Mouse (Mus musculus) neural tube, embryonic 14.5 days (tissue): ENCODE data around the gene Fgf13. TPM values are rescaled to one million over a fixed set of nuclear protein-coding genes. Genes with fewer than 3 reads are reported as not detected.

Source experiments
- ATAC-seq: fragments of 200-750 bp; cut with Nextera tagmentation; 2 replicates; pipeline ENCODE4 v1.8.0; 2017; ENCODE audit warnings: low read depth, mild to moderate bottlenecking, moderate TSS enrichment, moderate library complexity
- H3K27ac ChIP-seq: fragments of 300-500 bp; sonication (generic); 2 replicates; pipeline ENCODE4 v1.5.1; 2014; ENCODE audit warnings: low read depth, mild to moderate bottlenecking, control low read depth, low read length, moderate library complexity, mixed read lengths
- H3K27me3 ChIP-seq: fragments of 300-500 bp; sonication (generic); 2 replicates; pipeline ENCODE4 v1.6.1; 2014; ENCODE audit warnings: low read length; ENCODE audit not compliant: control insufficient read depth, insufficient read depth
- H3K36me3 ChIP-seq: fragments of 300-500 bp; sonication (generic); 2 replicates; pipeline ENCODE4 v1.6.1; 2014; ENCODE audit warnings: low read length, mixed read lengths; ENCODE audit not compliant: control insufficient read depth, insufficient read depth
- H3K4me1 ChIP-seq: fragments of 300-500 bp; sonication (generic); 2 replicates; pipeline ENCODE4 v1.6.1; 2014; ENCODE audit warnings: low read length; ENCODE audit not compliant: control insufficient read depth, insufficient read depth
- H3K4me2 ChIP-seq: fragments of 300-500 bp; sonication (generic); 2 replicates; pipeline ENCODE4 v1.6.1; 2014; ENCODE audit warnings: mild to moderate bottlenecking, low read depth, low read length, control low read depth
- H3K4me3 ChIP-seq: fragments of 300-500 bp; sonication (generic); 2 replicates; pipeline ENCODE4 v1.5.1; 2014; ENCODE audit warnings: low read depth, low read length, control low read depth, mixed read lengths
- H3K9ac ChIP-seq: fragments of 300-500 bp; sonication (generic); replicated peaks from 2 replicates; pipeline ENCODE4 v1.6.1; 2014; ENCODE audit warnings: low read depth, mild to moderate bottlenecking, control low read depth, low read length, mixed read lengths
- H3K9me3 ChIP-seq: fragments of 300-500 bp; sonication (generic); 2 replicates; pipeline ENCODE4 v1.6.1; 2016; ENCODE audit warnings: low read length; ENCODE audit not compliant: control insufficient read depth
- WGBS: fragments of 180-500 bp; shearing (Covaris S2); extraction: QIAGEN DNeasy Blood & Tissue Kit; methylation state at CpG from one replicate; pipeline ENCODE4 v1.1.7; 2014; 5-methylcytosine and 5-hydroxymethylcytosine counted together
- polyA plus RNA-seq: library from polyadenylated mRNA; unstranded; fragments of >200 nt; fragmentation: Nextera tagmentation; extraction: Ambion mirVana; gene quantifications from 2 replicates; pipeline ENCODE4 v1.2.1, GENCODE M21; 2014

The Fgf13 gene
- polyA plus RNA-seq: 121 and 162 TPM in 2 replicates

GRCm38 (mm10) chrX:59567695-59568431 is at the start of gene Fgf13:
Fgf13 (minus strand) TSS chrX:59568071.
- H3K4me3 ChIP-seq: peak within 1 kb of the TSS; percentile 52
- 14% methylated on average over 42 of the region's 47 CpGs for WGBS
- peak within 1 kb of the TSS; percentile 74 for H3K9ac ChIP-seq
- H3K36me3 ChIP-seq: no peaks in the 10 kb centered on the region
- H3K4me2 ChIP-seq: peak within 1 kb of the TSS; percentile 51
- ATAC-seq: peak; percentile 45
- no peaks in the 10 kb centered on the region for H3K27me3 ChIP-seq
- H3K4me1 ChIP-seq: no peaks in the 10 kb centered on the region
- H3K27ac ChIP-seq: peak within 1 kb of the TSS; percentile 67
- H3K9me3 ChIP-seq: no peaks in the 10 kb centered on the region

- H3K36me3 ChIP-seq: no peaks in the 10 kb centered on the region
- no peak overlapping the region for H3K4me3 ChIP-seq
- no peak for ATAC-seq
- no peaks in the 10 kb centered on the region for H3K27me3 ChIP-seq
- 65% methylated on average over 1 of the region's 1 CpGs for WGBS
- no peaks in the 10 kb centered on the region for H3K9me3 ChIP-seq
- H3K4me2 ChIP-seq: no peak overlapping the region
- H3K27ac ChIP-seq: no peak overlapping the region
- no peak overlapping the region for H3K9ac ChIP-seq
- H3K4me1 ChIP-seq: no peaks in the 10 kb centered on the region
Measured at GRCm38 (mm10) chrX:59606535-59606934, 38.7 kb upstream of the Fgf13 start.

DNA sequence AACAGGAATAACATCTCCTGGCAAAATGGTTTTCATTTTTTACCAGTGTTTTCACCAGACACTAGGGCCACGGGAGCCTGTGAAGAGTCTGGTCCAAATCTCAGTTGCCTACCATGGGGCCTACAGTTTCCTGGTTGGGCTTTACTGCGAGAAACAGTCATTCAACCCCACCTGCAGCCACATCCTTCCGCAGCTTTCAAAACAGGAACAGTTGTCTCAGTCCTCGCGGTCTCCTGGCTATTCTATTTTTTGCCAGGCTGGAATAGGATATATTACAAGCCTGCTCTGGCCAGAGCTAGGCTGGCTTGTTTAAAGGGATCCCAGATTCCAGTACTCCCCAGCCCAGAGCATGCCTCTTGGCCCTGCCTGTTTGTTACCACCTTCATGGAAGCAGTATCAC is 21.2 kb upstream of the Fgf13 start:
- Histone ChIP-seq H3K4me1 (no peaks in the 10 kb centered on the region), H3K9ac (no peak overlapping the region), H3K4me2 (no peak overlapping the region), H3K27me3 (no peaks in the 10 kb centered on the region), H3K36me3 (no peaks in the 10 kb centered on the region), H3K27ac (no peak overlapping the region), H3K4me3 (no peak overlapping the region), H3K9me3 (no peaks in the 10 kb centered on the region)
- WGBS: 48% methylated on average over 5 of the region's 5 CpGs
- no peak for ATAC-seq

DNA sequence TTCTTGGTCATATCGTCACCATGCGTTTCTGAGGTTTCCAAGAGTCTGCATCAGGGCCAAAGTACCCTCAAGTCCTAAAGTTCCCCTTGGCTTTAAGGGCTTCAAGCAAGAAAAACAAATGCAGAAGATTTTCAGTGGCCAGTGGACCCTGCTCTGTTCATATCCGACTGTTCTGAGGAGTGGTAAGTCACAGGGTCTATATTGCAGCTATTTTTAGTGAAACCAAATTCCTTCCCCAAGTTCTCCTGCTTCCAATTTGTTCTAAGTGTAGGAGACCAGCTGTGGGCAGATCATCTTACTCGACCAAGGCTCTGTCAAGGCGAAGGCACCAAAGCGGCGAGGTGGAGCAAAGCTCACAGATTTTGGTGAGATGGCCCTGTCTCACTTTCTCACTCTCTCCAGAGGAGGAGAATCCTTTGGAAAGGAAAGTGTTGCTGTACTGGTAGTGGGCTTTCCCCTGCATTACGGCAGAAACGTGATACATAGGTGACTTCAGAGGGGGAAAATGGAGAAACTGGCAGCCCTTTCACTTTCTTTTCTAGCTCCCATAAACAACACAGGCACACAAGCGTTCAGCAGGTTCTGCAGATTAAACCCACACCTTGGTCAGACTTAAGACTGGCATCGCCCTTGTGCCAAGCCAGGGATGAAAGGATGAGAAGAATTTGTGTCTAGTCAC is 17.8 kb upstream of the Fgf13 start:
- Histone ChIP-seq H3K4me3 (no peak overlapping the region), H3K36me3 (no peaks in the 10 kb centered on the region), H3K27me3 (no peaks in the 10 kb centered on the region), H3K9me3 (no peaks in the 10 kb centered on the region), H3K9ac (no peak overlapping the region), H3K27ac (no peak overlapping the region), H3K4me2 (no peak overlapping the region), H3K4me1 (no peaks in the 10 kb centered on the region)
- no peak for ATAC-seq
- WGBS: 87% methylated on average over 11 of the region's 11 CpGs

DNA sequence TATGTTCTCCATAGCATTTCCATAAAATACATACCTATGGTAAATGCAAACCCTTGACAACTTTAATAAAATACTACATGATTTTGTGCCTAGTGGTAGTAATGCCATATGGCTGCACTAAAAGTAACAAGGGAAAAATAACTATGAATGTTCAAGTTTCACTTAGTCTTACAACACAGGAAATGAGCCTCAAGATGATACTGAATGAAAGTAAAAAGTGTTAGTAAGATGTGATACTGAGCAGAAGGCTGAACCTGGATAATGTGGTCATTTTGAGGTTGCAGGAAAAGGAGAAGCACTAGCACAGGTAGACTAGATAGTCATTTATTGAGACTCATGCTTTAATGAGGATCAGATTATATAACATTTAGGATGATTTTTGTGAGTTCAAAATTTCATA is 16.2 kb upstream of the Fgf13 start:
- H3K4me2 ChIP-seq: no peak overlapping the region
- no peak overlapping the region for H3K9ac ChIP-seq
- no peak overlapping the region for H3K27ac ChIP-seq
- no peaks in the 10 kb centered on the region for H3K4me1 ChIP-seq
- H3K36me3 ChIP-seq: no peaks in the 10 kb centered on the region
- H3K9me3 ChIP-seq: no peaks in the 10 kb centered on the region
- no peak for ATAC-seq
- no peak overlapping the region for H3K4me3 ChIP-seq
- H3K27me3 ChIP-seq: no peaks in the 10 kb centered on the region

DNA sequence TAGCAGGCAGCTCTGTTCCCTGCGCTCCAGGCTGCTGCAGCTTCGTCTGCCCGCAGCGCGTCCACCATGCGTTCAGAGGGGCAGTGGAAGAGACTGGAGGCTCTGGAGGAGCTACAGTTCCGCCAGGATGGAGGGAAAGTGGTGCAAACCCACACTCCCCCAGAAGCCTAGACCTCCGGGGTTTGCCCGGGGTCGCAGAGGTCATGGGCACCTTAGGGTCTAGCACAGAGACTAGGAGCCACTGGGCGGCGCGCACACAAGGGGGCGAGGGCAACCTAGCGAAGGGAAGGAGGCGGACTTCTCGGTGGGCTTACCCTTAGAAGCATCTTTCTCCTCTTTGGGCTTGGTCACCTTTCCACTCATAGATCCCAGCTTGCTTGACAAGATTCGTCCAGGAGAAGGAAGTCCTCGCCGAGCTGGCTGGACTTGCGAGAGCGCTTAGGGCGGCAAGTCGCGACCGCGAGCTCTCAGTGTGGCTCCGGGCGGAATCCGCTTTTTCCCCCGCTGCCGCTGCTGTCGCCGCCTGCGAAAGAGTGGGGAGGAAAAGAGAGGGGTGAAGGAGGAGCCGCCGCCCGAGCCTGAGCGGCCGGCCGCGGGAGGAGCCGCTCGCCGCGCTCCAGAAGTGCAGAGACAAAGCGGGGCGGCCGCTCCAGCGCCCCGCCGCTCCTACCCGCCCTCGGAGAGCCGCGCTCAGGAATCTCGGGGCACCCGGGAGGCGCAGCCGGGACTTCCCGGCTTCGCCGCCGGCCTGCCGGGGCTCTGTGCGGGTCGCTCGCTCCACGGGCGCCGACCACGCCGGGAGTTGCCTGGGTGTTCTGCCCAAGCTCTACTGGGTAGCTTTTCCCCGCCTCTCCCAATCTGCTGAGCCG is 811 bp downstream of the Fgf13 start:
- H3K4me1 ChIP-seq: no peaks in the 10 kb centered on the region
- H3K36me3 ChIP-seq: no peaks in the 10 kb centered on the region
- no peaks in the 10 kb centered on the region for H3K9me3 ChIP-seq
- H3K9ac ChIP-seq: peak overlapping the region; percentile 74
- H3K27me3 ChIP-seq: no peaks in the 10 kb centered on the region
- WGBS: 9% methylated on average over 74 of the region's 75 CpGs
- peak; percentile 75 for ATAC-seq
- peak overlapping the region; percentile 52 for H3K4me3 ChIP-seq
- H3K4me2 ChIP-seq: peak overlapping the region; percentile 51
- peak overlapping the region; percentile 67 for H3K27ac ChIP-seq

GRCm38 (mm10) chrX:59566017-59566679 is 1.7 kb downstream of the Fgf13 start:
- peak overlapping the region; percentile 51 for H3K4me2 ChIP-seq
- no peaks in the 10 kb centered on the region for H3K27me3 ChIP-seq
- WGBS: 30% methylated on average over 18 of the region's 18 CpGs
- no peaks in the 10 kb centered on the region for H3K4me1 ChIP-seq
- peak overlapping the region; percentile 34; the same call in 1 of the 2 replicates for H3K27ac ChIP-seq
- peak overlapping the region; percentile 52 for H3K4me3 ChIP-seq
- H3K9ac ChIP-seq: peak overlapping the region; percentile 74; the same call in 1 of the 2 replicates
- no peaks in the 10 kb centered on the region for H3K36me3 ChIP-seq
- peak; percentile 62 for ATAC-seq
- no peaks in the 10 kb centered on the region for H3K9me3 ChIP-seq

DNA sequence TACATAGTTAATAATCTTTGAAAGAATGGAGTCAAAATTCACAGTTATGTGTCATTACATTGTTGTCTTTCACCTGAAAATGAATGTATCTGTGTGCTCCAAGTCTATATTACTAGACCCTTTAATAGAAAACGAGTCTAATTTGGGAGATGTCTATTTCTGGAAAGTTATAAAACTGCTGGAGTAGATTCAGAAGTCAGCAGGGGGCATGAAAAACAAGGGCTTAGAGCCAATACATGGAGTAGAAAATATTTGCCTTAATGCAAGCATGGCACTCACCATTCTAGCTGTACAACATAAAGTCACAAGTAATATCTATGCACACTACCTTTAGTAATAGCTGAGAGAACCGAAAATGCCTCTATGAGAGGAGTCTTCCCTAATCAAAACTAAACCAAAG is 19.9 kb downstream of the Fgf13 start:
- H3K27ac ChIP-seq: no peak overlapping the region
- H3K36me3 ChIP-seq: no peaks in the 10 kb centered on the region
- H3K4me3 ChIP-seq: no peak overlapping the region
- no peaks in the 10 kb centered on the region for H3K27me3 ChIP-seq
- no peaks in the 10 kb centered on the region for H3K4me1 ChIP-seq
- 78% methylated on average over 2 of the region's 2 CpGs for WGBS
- no peak overlapping the region for H3K4me2 ChIP-seq
- no peak overlapping the region for H3K9ac ChIP-seq
- no peak for ATAC-seq
- no peaks in the 10 kb centered on the region for H3K9me3 ChIP-seq
